Mouse (Mus musculus): Measurements from ENCODE around the gene Slc30a5. TPM values are rescaled to one million over a fixed set of nuclear protein-coding genes. Genes with fewer than 3 reads are reported as not detected.
"Not testable (repeated sequence)": the region's sequence is repeated elsewhere in the genome, so short reads cannot be mapped to it uniquely, and the experiment has no call there.

Gene Slc30a5
- total RNA-seq (2021), result 10 to 100 TPM; 20.5 to 23.8 TPM

DNA sequence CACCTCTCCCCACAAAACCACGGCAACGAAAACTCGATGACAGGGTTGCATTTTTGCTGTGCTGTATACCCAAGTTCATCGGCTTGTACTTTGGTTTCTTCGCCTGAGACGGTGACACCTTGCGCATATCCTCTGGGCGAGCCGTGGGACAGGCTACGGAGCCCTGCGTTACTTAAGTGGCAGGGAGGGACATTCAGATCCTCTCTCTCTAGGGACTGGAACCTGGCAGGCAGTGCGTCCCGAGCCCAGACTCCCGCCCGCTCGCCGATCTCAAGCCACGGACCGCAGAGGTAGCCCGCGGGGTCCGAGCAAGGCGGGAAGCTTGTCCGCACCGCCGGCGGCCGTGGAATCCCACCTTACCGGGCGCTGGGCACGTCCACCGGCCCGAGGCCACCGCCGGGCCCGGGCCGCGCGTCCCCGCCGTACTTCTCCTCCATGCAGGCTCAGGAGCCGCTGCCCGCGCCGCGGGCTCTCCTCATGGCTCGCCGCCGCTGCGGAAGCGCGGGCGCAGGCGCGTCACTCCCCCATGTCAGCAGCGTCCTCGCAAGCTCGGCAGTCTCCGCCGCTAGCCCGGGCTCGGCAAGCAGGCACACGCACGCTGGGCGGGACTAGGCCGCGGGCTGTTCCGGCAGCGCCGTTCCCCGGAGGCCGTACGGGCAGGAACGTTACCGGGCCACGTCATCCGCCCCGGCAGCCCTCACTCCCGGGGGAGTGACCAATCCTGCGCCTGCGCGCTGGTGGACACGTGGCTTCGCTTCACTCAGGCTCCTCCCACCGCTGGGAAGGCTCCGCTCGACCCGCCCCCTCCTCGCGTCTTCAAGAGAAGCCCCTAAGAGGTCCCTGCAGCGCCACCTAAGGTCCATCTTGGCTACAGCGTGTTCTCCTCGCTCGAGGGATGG lies at the start of gene Slc30a5:
Gene Slc30a5, minus strand, starts transcription at position 687 of the 899 bp plus-strand sequence.
- intact Hi-C loops (cut with DNase I), result loop anchor here (5.0 to 10.0 kb wide), 2 partner anchors 101 to 338 kb away; partner anchors contain the start of genes Cdk7 and Gtf2h2
- peak; percentile 98 for DNase-seq (ENCODE audit: low spot score)

DNA sequence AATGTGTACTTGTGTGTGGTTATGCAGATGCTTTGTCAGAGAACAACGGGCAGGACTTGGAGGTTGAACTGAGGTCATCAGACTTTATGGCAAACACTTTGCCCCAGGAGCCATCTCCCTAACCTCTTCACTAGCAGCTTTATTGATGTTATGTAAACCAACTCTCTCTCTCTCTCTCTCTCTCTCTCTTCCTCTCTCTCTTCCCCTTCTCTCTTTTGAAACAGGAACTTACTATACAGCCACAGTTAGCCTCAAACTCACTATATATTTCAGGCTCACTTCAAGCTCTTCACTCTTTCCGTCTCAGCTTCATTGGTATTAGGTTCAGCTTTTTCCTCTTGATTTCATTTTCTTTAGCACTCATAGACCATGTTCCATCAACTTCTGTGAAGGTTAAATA lies 48.7 kb upstream of the Slc30a5 start:
- intact Hi-C loops (cut with DNase I), result no loop called here

DNA sequence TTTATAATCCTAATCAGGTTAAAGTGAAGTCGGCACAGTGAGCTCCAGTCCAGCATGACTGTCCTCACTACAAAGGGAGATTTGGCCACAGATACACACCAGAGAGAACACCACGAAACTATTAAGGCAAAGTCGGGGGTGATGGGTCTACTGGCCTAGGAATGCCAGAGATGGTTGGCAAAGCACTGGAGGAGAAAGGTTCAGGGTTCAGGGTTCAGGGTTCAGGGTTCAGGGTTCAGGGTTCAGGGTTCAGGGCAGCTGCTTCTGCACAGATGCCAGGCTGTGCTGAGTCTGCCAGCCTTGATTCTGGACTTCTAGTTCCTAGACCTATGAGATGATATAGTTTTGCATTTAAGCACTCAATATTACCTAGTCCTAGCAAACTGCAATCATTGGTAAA lies 46.6 kb upstream of the Slc30a5 start:
- intact Hi-C loops (cut with DNase I), result no loop called here
- no peak for DNase-seq (ENCODE audit: low spot score)

More for the DNA sequence above, 48.7 kb upstream of the Slc30a5 start:
- no peak for DNase-seq (ENCODE audit: low spot score)

DNA sequence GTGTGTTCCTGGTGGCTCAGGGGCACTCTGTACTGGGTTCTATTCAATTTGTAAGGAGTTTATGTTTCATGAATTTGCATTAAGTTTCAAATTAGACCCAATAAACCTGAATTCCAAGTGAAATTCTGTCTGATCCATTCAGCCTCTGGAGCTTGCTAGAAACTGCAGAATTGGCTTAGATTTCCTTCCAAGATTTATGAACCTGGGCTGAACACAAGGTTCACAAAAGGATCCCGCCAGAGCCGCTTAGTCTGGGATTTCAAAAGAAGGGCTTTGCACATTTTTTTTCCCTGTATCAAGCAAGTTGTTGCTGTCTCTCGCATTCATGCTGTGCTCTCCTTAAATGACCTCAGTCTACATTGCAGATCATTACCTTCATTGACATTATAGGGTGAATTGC lies 46.1 kb upstream of the Slc30a5 start:
- DNase-seq (ENCODE audit: low spot score), result no peak
- intact Hi-C loops (cut with DNase I), result no loop called here

DNA sequence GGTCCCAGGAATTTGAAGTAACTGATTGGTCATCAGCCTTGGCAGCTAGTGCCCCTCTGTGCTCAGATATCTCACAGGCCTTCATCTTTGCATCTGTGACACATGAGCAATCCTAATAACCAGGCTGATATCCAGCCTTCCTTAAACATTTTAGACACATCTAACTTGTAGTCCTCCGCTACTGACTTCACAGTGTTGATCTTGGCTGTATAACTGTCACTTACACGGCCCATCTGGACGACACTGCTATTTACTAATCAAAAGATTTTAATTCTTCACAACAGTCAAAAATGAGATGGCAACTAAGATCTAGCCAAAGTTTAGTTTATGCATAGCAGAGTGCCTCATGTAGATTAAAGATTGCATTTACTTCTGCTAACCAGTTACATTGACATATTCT lies 45.0 kb upstream of the Slc30a5 start:
- intact Hi-C loops (cut with DNase I), result no loop called here
- no peak for DNase-seq (ENCODE audit: low spot score)

DNA sequence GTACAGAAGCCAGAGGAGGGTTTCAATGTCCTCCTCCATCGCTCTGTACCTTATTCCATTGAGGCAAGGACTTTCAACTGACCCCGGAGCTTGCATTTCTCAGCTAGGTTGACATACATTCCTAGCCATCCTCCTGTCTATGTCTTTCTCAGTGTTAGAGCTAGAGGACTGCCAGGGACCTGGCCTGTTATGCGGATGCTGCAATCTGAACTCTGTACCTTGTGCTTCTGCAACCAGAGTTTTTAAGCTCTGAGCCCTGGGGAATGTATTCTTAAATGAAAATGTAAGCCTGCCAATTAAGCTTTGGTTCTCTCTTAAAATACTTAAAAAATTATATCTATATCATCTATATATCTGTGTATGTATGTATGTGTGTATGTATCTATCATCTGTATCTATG lies 44.5 kb upstream of the Slc30a5 start:
- no peak for DNase-seq (ENCODE audit: low spot score)
- intact Hi-C loops (cut with DNase I), result no loop called here

DNA sequence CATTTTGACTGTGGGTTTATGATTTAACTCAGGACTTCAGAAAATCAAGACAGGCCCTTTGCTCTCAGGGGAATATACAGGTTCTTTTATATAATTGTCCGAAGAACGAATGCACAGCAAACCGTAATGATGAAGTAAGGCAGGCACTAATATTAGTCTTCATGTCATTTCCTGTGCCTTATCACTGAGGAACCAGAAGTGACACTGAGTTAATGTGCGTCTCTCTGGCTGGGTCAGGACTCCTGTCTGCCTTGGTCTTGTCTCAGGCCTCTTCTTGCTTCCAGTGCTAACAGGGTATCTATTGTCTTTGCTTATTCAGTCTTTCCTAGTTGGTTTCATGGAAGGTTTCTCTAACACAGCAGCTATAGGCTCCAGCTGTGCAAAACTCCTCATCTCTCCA lies 41.9 kb upstream of the Slc30a5 start:
- DNase-seq (ENCODE audit: low spot score), result no peak
- intact Hi-C loops (cut with DNase I), result no loop called here

DNA sequence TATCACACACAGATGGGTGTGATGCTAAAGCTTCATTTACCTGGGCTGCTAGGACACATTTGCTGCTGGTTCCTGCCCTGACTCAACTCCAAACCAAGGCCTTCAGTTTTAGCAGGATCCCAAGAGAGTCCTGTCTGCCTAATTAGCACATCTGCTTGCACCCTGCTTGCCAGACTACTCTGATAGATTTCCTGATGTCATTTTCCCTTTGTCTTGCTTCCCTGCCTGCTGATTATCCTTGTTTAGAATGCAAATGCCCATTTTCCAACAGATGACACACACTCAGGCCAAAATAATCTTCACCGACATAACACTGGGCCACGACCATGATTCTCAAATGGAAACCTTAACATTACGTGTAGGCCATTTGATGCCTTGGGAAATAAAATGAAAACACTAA lies 41.4 kb upstream of the Slc30a5 start:
- DNase-seq (ENCODE audit: low spot score), result no peak
- intact Hi-C loops (cut with DNase I), result no loop called here

DNA sequence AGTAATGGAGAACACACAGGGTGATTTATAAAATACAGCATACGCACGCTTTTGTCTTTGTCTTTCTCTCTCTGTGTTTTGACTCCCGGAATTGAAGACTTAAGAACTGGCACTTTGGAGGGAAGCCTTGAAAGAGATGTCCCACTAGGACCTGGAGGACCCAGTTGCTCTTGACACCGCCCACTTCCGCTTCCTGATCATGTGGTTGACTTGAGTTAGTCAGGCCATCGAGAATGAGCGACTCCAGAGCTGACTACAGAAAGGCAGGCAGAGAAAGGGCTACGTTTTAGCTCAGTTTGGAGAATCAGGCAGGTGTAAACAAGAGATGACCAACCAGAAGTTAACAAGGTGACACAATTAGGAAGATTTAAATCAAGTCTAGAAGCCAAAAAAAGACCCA lies 40.3 kb upstream of the Slc30a5 start:
- DNase-seq (ENCODE audit: low spot score), result no peak
- intact Hi-C loops (cut with DNase I), result no loop called here

DNA sequence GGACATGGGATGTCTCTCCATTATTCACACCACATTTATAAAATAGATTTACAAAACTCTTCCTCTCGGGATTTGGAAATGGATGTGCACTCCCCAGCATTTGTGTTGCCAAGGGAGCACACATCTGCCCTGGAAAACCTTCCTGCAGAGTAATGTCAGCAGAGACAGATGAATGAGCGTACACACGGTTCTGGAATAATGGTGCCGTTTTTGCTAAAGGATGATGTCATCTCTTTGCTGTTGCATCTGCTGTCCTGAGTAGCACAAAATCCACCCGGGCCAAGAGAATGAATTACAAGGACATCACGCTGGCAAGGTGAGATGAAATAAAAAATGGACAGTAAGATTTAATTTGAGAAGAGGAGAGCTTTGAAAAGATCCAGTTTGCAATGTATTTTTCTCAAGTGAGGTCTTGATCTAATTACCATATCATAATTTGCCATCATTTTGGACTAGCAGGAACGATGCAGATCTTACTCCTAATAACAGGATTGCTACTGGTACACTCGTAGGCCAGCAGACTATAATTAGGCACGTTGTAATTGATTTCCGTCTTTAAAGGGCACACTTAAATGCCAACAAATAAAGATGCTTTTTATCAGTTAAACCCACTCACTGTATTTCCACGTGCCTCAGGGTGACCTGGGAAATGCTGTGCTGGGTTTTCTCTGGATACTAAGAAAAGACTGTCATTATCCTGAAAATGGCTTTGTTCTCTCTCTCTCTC lies 38.4 kb upstream of the Slc30a5 start:
- DNase-seq (ENCODE audit: low spot score), result no peak
- intact Hi-C loops (cut with DNase I), result no loop called here

DNA sequence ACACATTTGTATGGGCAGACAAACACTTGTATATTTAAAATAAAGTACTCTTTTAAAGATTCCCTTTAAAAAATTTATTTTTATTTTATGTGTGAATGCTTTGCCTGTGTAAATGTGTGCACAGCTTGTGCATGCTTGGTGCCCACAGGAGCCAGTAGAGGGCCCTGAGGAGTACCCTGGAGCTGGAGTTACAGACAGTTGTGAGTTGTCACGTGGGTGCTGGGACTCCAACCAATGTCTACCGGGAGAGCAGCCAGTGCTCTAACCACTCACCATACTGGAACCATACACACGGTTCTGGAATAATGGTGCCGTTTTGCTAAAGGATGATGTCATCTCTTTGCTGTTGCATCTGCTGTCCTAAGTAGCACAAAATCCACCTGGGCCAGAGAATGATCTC lies 36.6 kb upstream of the Slc30a5 start:
- DNase-seq (ENCODE audit: low spot score), result no peak
- intact Hi-C loops (cut with DNase I), result no loop called here

DNA sequence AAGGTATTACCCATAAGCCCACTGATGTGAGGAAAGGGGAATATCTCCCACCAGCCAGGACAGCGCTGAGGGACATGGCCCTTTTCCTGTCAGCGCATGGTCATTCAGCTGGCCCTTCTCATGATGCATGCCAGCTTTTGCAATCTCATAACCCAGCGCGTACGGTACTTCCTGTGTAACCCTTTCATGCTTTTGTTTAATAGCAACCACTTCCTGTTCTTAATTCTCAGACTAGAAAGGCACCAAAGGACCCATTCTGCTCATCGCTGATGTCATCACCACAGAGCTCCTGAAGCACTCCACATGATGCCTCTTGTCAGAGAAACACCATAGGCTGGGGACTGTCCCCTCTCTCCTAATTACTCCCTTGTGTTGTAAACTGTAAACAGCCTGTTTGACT lies 33.1 kb upstream of the Slc30a5 start:
- DNase-seq (ENCODE audit: low spot score), result no peak
- intact Hi-C loops (cut with DNase I), result no loop called here

DNA sequence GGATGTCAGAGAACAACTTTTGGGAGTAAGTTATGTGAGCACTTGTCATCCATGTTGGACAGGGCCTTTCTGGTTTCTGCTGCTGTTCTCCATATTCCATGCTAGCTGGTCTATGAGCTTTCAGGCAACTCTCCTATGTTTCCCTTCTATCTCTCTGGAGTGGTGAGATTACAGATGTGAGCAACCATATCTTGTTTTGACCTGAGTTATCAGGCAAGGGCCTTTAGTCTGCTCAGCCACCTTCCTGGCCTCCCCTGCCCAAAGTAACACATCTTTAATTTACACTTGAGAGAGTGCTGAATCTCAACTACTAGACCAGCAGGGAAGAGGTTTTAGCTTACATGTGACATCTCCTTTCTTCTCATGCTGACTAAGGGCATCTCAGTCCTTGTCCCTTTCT lies 32.5 kb upstream of the Slc30a5 start:
- intact Hi-C loops (cut with DNase I), result no loop called here
- no peak for DNase-seq (ENCODE audit: low spot score)

DNA sequence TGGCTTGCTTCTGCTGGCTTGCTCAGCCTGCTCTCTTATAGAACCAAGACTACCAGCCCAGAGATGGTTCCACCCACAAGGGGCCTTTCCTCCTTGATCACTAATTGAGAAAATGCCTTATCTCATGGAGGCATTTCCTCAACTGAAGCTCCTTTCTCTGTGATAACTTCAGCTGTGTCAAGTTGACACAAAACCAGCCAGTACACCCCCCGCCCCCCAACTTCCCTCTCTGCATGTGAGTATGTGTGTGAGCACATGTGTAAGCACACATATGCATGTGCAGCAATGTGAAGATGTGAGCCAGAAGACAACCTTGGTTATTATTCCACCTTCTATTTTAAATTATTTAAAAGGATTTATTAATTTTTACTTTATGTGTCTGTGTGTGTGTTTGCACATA lies 30.7 kb upstream of the Slc30a5 start:
- DNase-seq (ENCODE audit: low spot score); intact Hi-C loops (cut with DNase I): not testable (repeated sequence)

DNA sequence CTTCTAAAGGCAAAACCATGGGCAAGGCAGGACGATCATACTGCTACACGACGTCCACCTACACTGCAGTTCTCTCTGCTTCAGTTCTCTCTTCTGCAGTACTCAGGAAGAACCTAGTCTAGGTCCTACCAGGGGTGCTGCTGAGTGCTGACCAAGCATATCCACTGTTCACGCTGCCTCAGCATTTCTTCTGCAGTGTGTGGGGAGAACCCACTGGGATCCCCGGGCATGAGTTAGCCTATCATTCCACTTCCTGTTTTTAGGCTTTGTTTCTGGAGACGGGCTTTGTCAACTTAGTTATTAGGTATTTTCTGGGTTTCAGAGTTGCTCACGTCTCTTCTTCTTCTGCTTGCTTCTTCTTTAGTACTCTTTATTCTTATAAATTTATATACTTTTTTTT lies 25.9 kb upstream of the Slc30a5 start:
- DNase-seq (ENCODE audit: low spot score), result no peak
- intact Hi-C loops (cut with DNase I), result no loop called here

DNA sequence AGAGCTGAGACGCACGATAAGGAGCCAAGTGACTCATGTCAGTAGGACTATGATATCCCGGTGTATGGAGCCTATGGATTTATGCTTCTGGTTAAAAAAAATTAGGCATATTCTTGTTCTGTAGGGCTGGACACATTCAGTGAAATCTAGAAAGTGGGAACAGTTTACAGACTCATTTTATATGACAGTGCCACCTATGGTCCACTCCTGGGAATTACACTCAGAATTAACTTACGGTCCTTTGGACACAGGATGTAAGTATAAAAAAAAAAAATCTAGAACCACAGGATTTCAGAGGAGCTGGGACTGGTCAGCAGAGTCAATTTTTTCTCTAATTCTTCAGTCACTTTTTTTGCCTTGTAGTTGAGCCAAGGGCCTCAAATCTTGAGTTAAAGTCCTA lies 20.9 kb upstream of the Slc30a5 start:
- intact Hi-C loops (cut with DNase I), result no loop called here
- DNase-seq (ENCODE audit: low spot score), result no peak

DNA sequence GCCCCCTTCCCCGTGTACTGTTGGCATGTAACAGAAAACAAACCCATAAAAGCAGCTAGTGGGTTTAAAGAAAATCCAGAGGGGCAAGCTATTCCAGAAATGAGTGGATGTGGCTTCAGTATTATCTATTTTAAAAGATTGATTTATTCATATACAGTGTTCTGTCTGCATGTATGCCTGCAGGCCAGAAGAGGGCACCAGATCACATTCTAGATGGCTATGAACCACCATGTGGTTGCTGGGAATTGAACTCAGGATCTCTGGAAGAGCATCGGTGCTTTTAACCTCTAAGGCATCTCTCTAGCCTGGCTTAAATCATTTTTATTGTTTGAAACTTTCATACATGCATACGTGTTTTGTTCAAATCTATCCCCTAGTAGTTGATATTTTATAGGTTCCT lies 19.9 kb upstream of the Slc30a5 start:
- intact Hi-C loops (cut with DNase I), result no loop called here
- DNase-seq (ENCODE audit: low spot score), result no peak

DNA sequence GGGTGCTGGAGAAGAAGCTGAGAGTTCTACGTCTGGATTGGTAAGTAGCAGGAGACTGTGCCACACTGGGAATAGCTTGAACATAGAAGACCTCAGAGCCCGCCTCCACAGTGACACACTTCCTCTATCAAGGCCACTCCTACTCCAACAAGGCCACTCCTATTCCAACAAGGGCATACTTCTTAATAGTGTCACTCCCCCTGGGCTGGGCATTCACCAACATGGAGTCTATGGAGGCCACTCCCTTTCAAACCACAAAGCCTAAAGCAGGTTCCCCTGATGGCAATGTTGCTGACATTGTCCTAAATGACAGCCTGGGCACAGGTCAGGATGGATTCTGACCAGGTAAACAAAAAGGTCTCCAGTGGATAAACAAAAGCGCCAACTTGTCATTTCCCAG lies 15.9 kb upstream of the Slc30a5 start:
- intact Hi-C loops (cut with DNase I), result no loop called here
- DNase-seq (ENCODE audit: low spot score), result no peak

DNA sequence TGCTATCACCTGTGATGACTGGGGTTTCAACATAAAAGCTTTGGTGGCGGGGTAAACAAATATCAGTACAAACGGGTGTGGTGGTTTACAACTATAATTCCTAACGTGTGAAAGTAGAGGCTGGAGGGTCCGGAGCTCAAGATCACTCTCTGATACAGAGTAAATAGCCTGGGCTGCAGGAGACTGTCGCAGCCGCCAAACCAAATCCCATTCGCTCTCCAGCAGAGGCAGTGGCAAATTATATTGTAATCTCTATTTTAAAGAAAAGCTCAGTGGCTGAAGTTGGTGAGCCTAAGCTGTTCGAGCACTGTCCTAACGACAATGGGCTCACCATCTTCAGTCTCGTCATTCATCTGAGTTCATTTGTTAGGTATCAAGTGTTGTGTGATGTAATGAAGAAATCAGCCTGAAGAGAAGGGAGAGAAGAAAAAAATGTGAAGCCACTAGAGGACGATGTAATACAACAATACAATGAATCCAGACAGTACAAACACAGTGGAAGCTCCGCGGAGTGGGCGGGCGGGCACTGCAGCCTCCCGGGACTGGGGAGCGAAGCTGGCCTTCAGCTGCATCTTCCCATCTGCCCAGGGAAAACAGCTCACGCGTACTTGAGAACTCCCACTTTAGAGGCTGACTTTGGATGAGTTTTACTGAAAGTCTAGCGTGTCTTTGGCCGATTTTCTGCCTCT lies 13.8 kb upstream of the Slc30a5 start:
- intact Hi-C loops (cut with DNase I), result no loop called here
- no peak for DNase-seq (ENCODE audit: low spot score)

DNA sequence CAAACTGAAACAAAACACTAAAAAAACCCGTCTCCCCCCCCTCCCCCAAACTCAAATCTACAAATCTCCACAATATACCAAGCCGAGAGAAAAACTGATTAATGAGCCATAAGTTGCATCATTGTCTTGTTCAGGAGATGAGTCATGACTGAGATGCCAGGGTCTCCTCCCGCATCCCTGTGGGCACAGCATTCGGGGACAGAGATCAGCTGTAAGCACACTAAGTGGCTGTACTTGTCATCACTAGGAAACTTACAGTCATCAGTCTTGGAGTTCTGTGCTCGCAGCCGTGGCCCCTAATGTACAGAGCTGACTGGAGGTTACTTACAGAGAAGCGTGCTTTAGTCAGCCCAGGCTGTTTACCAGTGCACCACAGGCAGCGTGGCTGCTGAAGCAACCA lies 13.0 kb upstream of the Slc30a5 start:
- no peak for DNase-seq (ENCODE audit: low spot score)
- intact Hi-C loops (cut with DNase I), result no loop called here

DNA sequence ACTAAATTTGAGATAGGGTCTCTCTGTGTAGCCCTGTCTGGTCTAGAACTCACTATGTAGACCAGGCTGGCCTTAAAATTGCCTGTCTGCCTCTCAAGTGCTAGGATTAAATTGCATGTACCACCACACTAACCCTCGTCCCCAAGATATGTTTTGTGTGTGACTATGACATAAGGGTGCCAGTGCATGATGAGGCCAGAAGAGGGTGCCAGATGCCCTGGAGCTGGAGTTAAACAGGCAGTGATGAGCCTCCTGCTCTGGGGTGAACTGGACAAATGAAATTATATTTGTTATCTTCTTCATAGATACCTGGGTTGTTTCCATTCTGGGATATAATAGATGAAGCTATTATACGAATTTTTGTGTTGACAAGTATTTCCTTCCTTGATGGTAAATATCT lies 10.7 kb upstream of the Slc30a5 start:
- DNase-seq (ENCODE audit: low spot score), result no peak
- intact Hi-C loops (cut with DNase I), result no loop called here

All from heart, postnatal 25 days (tissue).